Mouse (Mus musculus) forebrain, embryonic 15.5 days (tissue): Measurements from ENCODE around the gene Itgb6. TPM values are rescaled to one million over a fixed set of nuclear protein-coding genes. Genes with fewer than 3 reads are reported as not detected.

Source experiments
- ATAC-seq: fragments of 200-750 bp; cut with Nextera tagmentation; replicated peaks from 2 replicates; pipeline ENCODE4 v1.8.0; 2017; ENCODE audit warnings: mild to moderate bottlenecking, moderate TSS enrichment, moderate library complexity
- H3K27ac ChIP-seq: fragments of 300-500 bp; sonication (generic); replicated peaks from 2 replicates; pipeline ENCODE4 v1.5.1; 2015; ENCODE audit warnings: mild to moderate bottlenecking, inconsistent platforms
- H3K27me3 ChIP-seq: fragments of 300-500 bp; sonication (generic); 2 replicates; pipeline ENCODE4 v1.6.1; 2015; ENCODE audit warnings: inconsistent platforms
- H3K36me3 ChIP-seq: fragments of 300-500 bp; sonication (generic); 2 replicates; pipeline ENCODE4 v1.6.1; 2015; ENCODE audit warnings: mild to moderate bottlenecking, inconsistent platforms
- H3K4me1 ChIP-seq: fragments of 300-500 bp; sonication (generic); 2 replicates; pipeline ENCODE4 v1.6.1; 2015; ENCODE audit warnings: inconsistent platforms
- H3K4me2 ChIP-seq: fragments of 300-500 bp; sonication (generic); replicated peaks from 2 replicates; pipeline ENCODE4 v1.6.1; 2015; ENCODE audit warnings: mild to moderate bottlenecking, inconsistent platforms
- H3K4me3 ChIP-seq: fragments of 300-500 bp; sonication (generic); 2 replicates; pipeline ENCODE4 v1.5.1; 2015; ENCODE audit warnings: mild to moderate bottlenecking, inconsistent platforms
- H3K9ac ChIP-seq: fragments of 300-500 bp; sonication (generic); replicated peaks from 2 replicates; pipeline ENCODE4 v1.6.1; 2015; ENCODE audit warnings: mild to moderate bottlenecking, inconsistent platforms
- H3K9me3 ChIP-seq: fragments of 300-500 bp; sonication (generic); 2 replicates; pipeline ENCODE4 v1.6.1; 2016; ENCODE audit warnings: inconsistent platforms
- WGBS: fragments of 180-500 bp; shearing (Covaris S2); methylation state at CpG from one replicate; pipeline ENCODE4 v1.1.7; 2015; ENCODE audit warnings: mixed read lengths; 5-methylcytosine and 5-hydroxymethylcytosine counted together
- polyA plus RNA-seq: library from polyadenylated mRNA; unstranded; fragments of >200 nt; fragmentation: Nextera tagmentation; extraction: Ambion mirVana; gene quantifications from 2 replicates; pipeline ENCODE4 v1.2.1, GENCODE M21; 2015

Itgb6 gene
- polyA plus RNA-seq, 1 experiment from 2014 or later: not detected

GRCm38 (mm10) chr2:60609436-60610199 is 112.8 kb downstream of the Itgb6 start:
- H3K4me1 ChIP-seq: peaks cover 17% of the 10 kb centered on the region
- H3K9me3 ChIP-seq: no peaks in the 10 kb centered on the region
- no peak overlapping the region for H3K4me3 ChIP-seq
- H3K27me3 ChIP-seq: no peaks in the 10 kb centered on the region
- no peaks in the 10 kb centered on the region for H3K36me3 ChIP-seq
- H3K9ac ChIP-seq: no peak overlapping the region
- WGBS: 79% methylated on average over 8 of the region's 8 CpGs
- no peak for ATAC-seq
- no peak overlapping the region for H3K27ac ChIP-seq
- no peak overlapping the region for H3K4me2 ChIP-seq

GRCm38 (mm10) chr2:60607980-60608379 is 114.5 kb downstream of the Itgb6 start:
- Histone ChIP-seq H3K4me3 (no peak overlapping the region), H3K27ac (no peak overlapping the region), H3K4me1 (peaks cover 9% of the 10 kb centered on the region), H3K9me3 (no peaks in the 10 kb centered on the region), H3K36me3 (no peaks in the 10 kb centered on the region), H3K27me3 (no peaks in the 10 kb centered on the region), H3K9ac (no peak overlapping the region), H3K4me2 (no peak overlapping the region)
- no peak for ATAC-seq
- WGBS: 83% methylated on average over 4 of the region's 4 CpGs

- Histone ChIP-seq H3K27ac (no peak overlapping the region), H3K36me3 (no peaks in the 10 kb centered on the region), H3K4me3 (no peak overlapping the region), H3K27me3 (no peaks in the 10 kb centered on the region), H3K9me3 (no peaks in the 10 kb centered on the region), H3K4me2 (no peak overlapping the region), H3K9ac (no peak overlapping the region), H3K4me1 (no peaks in the 10 kb centered on the region)
- 87% methylated on average over 2 of the region's 2 CpGs for WGBS
- no peak for ATAC-seq
These were observed 121.1 kb downstream of the Itgb6 start for GRCm38 (mm10) chr2:60601326-60601725.

- H3K27ac ChIP-seq: no peak overlapping the region
- no peaks in the 10 kb centered on the region for H3K27me3 ChIP-seq
- no peak for ATAC-seq
- H3K4me1 ChIP-seq: no peaks in the 10 kb centered on the region
- no peak overlapping the region for H3K9ac ChIP-seq
- H3K36me3 ChIP-seq: no peaks in the 10 kb centered on the region
- H3K9me3 ChIP-seq: no peaks in the 10 kb centered on the region
- H3K4me3 ChIP-seq: no peak overlapping the region
- WGBS: 94% methylated on average over 2 of the region's 2 CpGs
- H3K4me2 ChIP-seq: no peak overlapping the region
These were observed 121.6 kb downstream of the Itgb6 start for GRCm38 (mm10) chr2:60600863-60601262.

GRCm38 (mm10) chr2:60583416-60583815 is 139.0 kb downstream of the Itgb6 start:
- Histone ChIP-seq H3K9me3 (no peaks in the 10 kb centered on the region), H3K4me2 (no peak overlapping the region), H3K4me1 (no peaks in the 10 kb centered on the region), H3K9ac (no peak overlapping the region), H3K27ac (no peak overlapping the region), H3K4me3 (no peak overlapping the region), H3K27me3 (no peaks in the 10 kb centered on the region), H3K36me3 (no peaks in the 10 kb centered on the region)
- 88% methylated on average over 4 of the region's 4 CpGs for WGBS
- ATAC-seq: no peak

- Histone ChIP-seq H3K4me1 (peaks cover 9% of the 10 kb centered on the region), H3K9me3 (no peaks in the 10 kb centered on the region), H3K36me3 (no peaks in the 10 kb centered on the region), H3K9ac (no peak overlapping the region), H3K27ac (no peak overlapping the region), H3K4me3 (no peak overlapping the region), H3K27me3 (peaks cover 5% of the 10 kb centered on the region; the same call in 1 of the 2 replicates), H3K4me2 (no peak overlapping the region)
- WGBS: 61% methylated on average over 4 of the region's 4 CpGs
- no peak for ATAC-seq
These were observed 167.9 kb downstream of the Itgb6 start for GRCm38 (mm10) chr2:60554561-60554960.

GRCm38 (mm10) chr2:60552902-60553682 is 169.4 kb downstream of the Itgb6 start, which contains the start of gene Pla2r1:
Gene Pla2r1 (minus strand): TSS chr2:60553308.
- ATAC-seq: peak; percentile 53
- Histone ChIP-seq H3K36me3 (no peaks in the 10 kb centered on the region), H3K9me3 (no peaks in the 10 kb centered on the region), H3K4me1 (peaks cover 9% of the 10 kb centered on the region), H3K4me2 (peak within 1 kb of the TSS; percentile 56), H3K4me3 (peak within 1 kb of the TSS; percentile 33), H3K9ac (peak within 1 kb of the TSS; percentile 10; the same call in 1 of the 2 replicates), H3K27ac (no peak within 1 kb of the TSS), H3K27me3 (peaks cover 5% of the 10 kb centered on the region; the same call in 1 of the 2 replicates)
- WGBS: 4% methylated on average over 33 of the region's 33 CpGs

- Histone ChIP-seq H3K27ac (no peak overlapping the region), H3K4me2 (peak overlapping the region; percentile 56), H3K36me3 (no peaks in the 10 kb centered on the region), H3K4me3 (peak overlapping the region; percentile 33), H3K9ac (peak overlapping the region; percentile 10; the same call in 1 of the 2 replicates), H3K4me1 (peaks cover 9% of the 10 kb centered on the region), H3K9me3 (no peaks in the 10 kb centered on the region), H3K27me3 (peaks cover 5% of the 10 kb centered on the region; the same call in 1 of the 2 replicates)
- 24% methylated on average over 21 of the region's 21 CpGs for WGBS
- ATAC-seq: no peak; the same call in 1 of the 2 replicates
These were observed 170.1 kb downstream of the Itgb6 start for GRCm38 (mm10) chr2:60552177-60552901.

- ATAC-seq: no peak
- Histone ChIP-seq H3K4me3 (no peak overlapping the region), H3K27me3 (peaks cover 5% of the 10 kb centered on the region; the same call in 1 of the 2 replicates), H3K4me1 (peaks cover 9% of the 10 kb centered on the region), H3K9ac (no peak overlapping the region), H3K4me2 (no peak overlapping the region), H3K36me3 (no peaks in the 10 kb centered on the region), H3K27ac (no peak overlapping the region), H3K9me3 (no peaks in the 10 kb centered on the region)
- WGBS: 47% methylated on average over 2 of the region's 2 CpGs
These were observed 170.8 kb downstream of the Itgb6 start for GRCm38 (mm10) chr2:60551673-60552072.

GRCm38 (mm10) chr2:60550521-60550920 is 171.9 kb downstream of the Itgb6 start:
- 96% methylated on average over 8 of the region's 8 CpGs for WGBS
- Histone ChIP-seq H3K4me2 (no peak overlapping the region), H3K9ac (no peak overlapping the region), H3K4me3 (no peak overlapping the region), H3K4me1 (peaks cover 9% of the 10 kb centered on the region), H3K36me3 (no peaks in the 10 kb centered on the region), H3K27me3 (peaks cover 5% of the 10 kb centered on the region; the same call in 1 of the 2 replicates), H3K27ac (no peak overlapping the region), H3K9me3 (no peaks in the 10 kb centered on the region)
- ATAC-seq: no peak

GRCm38 (mm10) chr2:60549851-60550250 is 172.6 kb downstream of the Itgb6 start:
- Histone ChIP-seq H3K27ac (no peak overlapping the region), H3K36me3 (no peaks in the 10 kb centered on the region), H3K27me3 (peaks cover 5% of the 10 kb centered on the region; the same call in 1 of the 2 replicates), H3K4me2 (no peak overlapping the region), H3K4me3 (no peak overlapping the region), H3K4me1 (peaks cover 9% of the 10 kb centered on the region), H3K9me3 (no peaks in the 10 kb centered on the region), H3K9ac (no peak overlapping the region)
- ATAC-seq: no peak
- WGBS: 97% methylated on average over 2 of the region's 2 CpGs
